Mouse (Mus musculus): ENCODE data around the gene Elof1.
"Not testable (repeated sequence)": the region's sequence is repeated elsewhere in the genome, so short reads cannot be mapped to it uniquely, and the experiment has no call there.

The Elof1 gene

DNA sequence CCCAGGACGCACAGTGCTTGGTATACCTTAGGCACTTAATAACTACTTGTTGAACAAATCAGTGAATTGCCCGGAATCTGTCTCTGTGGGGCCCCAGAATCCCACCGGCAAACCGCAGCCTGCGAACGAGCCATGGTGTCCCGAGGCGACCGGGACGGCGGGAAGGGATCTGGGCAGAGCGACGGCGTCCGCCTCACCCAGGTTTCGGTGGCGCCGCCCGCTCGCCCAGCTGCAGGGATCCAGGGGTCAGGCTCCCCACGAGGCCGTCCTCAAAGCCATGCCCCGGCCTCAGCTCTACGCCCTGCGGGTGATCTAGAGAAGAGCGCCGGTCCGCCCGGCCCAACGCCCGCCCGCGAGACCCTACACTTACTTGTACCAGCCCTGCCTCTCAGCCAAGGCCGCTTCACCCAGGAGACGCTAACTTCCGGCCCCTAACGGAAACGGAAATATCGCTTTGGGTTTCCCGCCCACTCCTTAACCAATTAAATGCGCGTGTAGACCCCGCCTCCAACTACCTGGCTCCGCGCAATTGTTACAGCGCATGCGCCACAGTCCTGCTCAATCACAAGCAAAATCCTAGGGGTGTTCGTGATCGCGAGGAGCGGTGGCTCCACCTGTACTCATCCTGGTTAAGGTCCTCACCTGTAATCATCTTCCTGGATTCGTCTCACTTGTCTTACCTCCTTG is at the start of gene Elof1:
Elof1 (minus strand) TSS at position 433 of the 687 bp plus-strand sequence.
- DNase-seq (ENCODE audit: low spot score in 2 of 2), result peak; percentile 90 to 94

DNA sequence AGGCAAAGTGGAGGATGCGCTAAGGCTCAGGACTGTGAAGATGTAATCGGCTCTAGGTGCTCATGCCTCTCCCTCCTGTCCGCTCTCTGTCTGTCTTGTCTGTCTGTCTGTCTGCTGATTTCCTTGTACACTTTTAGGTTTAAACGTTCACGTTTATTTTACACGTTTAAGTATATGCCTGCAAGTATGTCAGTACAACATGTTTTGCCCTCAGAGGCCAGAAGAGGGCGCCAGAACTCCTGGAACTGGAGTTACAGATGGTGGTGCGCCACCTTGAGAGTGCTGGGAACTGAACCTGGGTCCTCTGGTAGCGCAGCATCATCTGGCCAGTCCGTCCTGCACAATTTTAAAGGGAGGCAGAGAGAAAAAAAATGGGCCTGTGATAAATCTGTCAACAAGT is 49.7 kb upstream of the Elof1 start:
- DNase-seq (ENCODE audit: low spot score in 2 of 2), result no peak

DNA sequence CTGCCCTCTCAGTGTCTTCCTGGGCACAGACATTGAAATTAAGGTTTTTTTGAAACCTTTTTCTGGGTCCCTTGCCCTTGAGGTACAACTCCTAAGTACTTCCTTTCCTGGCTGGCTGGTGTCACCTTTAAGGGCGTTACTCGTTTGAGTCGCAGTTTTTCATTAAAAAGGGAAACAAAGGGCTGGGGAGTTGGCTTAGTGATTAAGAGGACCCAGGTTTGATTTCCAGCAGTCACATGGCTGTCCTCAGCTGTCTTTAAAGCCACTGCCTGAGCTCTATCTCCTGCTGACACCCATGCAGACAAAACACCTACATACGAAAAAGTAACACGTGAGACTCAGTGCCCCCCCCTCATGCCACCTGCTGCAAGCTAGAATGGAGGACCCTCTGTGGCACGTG is 49.0 kb upstream of the Elof1 start:
- no peak for DNase-seq (ENCODE audit: low spot score in 2 of 2)

DNA sequence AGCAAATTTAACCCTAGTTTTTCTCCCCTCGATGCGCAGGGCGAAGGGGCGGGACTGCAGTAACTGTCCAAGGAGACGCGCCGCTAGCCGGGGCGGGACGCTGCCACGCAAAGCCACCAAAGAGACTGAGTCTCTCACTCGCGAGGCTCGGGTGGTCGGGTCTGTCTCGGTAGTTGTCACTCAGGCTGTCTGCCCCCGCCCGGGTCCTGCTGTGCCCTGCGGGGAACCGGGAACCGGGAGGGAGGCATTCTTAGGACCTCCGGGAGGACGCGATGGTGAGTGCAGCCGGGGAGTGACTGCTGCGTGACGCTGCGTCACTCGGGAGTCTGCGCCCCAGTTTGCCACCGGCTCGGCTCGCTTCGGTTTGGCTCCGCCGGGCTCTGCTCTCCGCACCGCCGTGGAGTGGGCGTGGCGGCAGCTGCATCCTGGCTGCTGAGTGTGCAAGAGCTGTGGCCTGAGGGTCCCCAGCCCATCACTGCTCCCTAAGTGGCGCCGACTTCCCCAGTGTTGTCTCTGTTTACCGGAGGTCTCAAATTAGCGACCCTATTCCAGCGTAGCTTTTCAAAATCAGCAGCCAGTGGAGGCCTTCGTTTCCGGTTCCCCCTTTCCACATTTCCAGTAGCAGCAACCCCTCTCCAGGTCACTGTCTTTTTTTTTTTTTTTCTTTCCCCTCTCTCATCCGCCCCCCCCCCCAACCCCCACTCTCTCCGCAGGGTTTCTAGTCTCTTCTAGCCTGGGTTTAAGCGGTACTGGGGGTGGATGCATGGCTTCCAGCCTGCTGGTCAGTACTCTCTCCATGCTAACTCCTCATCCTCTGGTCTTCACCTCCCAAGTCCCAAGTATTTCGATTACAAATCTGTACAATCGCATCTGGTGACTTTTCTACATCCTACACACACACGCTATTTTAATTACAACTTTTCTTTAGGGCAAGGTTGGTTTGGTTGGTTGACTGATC is 48.0 kb upstream of the Elof1 start:
- peak; percentile 39 to 45 for DNase-seq (ENCODE audit: low spot score in 2 of 2)

DNA sequence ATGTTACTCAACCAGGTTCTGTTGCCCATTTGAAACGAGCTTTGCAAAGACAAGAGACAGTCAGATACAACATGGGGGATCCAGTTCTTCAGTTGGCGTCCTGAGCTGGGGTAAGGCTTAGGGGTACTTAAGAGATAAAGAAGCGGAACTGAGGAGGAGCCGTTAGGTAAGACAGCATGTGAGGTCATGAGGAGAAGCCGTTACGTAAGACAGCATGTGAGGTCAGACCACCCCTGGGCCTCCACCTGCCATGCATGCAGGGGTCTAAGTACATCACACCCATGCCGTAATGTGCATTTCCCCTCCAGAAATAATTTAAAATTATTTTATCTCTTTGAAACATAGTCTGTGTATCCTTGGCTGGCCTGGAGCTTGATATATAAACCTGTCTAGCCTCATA is 45.9 kb upstream of the Elof1 start:
- DNase-seq (ENCODE audit: low spot score in 2 of 2), result no peak

DNA sequence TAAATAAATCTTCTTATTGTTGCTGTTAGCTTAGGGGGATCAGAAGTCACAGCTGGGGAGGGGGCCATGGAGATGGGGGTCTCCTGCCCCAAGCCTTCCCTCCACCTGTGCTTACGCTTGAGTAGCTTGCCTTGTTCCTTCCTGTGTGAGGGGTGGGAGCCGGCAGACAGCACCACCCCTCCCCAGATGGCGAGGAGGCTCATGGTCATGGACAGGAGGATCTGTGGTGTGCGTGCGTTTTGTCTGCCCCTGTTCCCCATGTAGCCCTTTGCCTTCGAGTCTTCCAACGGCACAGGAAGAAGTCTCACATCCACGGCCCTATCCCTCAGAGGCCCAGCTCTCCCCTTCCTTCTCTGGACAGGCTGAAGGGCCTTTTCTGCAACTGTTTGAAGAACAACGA is 45.3 kb upstream of the Elof1 start:
- no peak for DNase-seq (ENCODE audit: low spot score in 2 of 2)

DNA sequence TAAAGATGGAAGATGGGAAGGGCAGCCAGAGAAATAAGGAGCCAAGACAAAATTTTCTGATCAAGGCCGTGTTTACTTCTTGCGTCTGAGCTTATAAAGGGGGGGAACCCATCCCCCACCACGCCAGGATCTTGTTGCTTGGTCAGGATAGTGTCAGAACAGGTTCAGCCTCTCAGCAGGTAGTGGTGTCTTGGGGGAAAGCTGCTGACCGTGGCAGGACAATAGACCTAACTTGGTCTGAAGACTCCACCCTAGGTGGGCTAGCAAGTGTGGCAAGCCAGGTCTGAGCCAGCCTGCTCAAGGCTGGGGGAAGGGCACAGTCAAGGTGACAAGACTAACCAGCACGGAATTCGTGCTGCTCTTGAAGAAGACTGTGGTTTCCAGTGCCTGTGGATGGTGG is 44.3 kb upstream of the Elof1 start:
- no peak for DNase-seq (ENCODE audit: low spot score in 2 of 2)

DNA sequence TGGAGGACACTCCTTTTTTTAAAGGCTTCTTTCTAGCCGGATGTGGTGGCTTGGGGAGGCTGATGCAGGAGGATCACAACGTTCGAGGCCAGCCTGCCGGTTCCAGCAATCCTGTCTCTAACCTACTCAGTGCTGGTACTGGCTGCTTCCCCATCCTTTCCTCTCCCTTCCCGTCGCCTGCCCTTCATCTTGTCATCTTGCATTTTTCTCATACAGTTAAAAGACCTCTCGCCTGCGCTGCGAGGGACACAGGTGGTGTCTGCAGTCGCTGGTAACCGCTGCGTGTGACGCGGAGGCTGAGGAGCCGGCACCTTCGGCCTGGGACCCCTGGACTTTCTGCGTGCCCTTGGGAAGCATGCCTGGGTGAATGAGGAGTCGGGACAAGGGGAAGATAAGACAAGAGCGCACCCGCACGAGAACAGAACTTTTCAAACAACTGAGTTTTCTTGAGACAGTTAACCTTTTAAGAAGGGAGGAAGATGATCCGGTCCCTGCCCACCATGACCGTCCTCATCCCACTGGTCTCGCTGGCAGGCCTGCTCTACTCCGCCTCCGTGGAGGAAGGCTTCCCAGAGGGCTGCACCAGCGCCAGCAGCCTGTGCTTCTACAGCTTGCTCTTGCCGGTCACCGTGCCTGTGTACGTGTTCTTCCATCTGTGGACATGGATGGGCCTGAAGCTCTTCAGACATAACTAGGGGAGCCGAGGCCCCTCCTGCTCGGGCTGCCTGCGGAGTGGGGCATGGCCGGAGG is 40.7 kb upstream of the Elof1 start:
- DNase-seq (ENCODE audit: low spot score in 2 of 2), result no peak

DNA sequence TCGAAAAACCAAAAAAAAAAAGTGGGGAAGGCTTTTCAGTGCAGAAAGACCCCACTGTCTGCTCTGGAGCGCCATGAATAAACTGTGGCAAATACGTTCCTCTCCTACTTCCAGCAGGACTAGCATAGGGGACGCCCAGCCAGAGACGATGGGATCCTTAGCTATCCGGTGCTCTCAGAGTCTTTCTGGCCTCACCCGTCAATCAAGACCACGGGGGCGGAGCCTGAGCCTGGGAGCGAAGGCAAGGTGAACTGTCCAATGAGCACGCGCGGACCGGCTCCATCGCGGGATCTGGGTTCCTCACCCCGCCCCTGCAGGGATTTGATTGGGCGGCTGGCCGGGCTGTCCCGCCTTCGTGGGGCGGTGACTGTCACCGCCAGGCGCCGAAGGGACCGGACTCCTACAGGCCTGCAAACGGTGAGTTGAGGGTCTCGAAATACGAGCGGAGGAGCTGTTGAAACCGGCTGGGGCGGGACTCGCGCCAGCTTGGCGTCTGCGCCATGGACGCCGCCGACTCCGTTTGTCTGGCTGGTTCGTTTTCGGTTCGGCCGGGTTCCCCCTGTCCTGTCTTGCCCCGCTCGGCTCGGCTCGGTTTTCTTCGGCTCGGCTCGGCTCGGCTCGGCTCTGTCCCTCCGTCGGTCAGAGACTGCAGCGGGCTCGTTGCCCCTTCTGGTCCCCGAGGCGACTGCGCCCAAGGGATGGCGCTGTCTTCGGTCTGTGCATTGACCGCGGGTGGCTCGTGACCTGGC is 39.7 kb upstream of the Elof1 start, which contains the start of gene Pigyl:
Pigyl (plus strand) TSS at position 350 of the 749 bp plus-strand sequence.
- DNase-seq (ENCODE audit: low spot score in 2 of 2), result peak; percentile 96 to 97

DNA sequence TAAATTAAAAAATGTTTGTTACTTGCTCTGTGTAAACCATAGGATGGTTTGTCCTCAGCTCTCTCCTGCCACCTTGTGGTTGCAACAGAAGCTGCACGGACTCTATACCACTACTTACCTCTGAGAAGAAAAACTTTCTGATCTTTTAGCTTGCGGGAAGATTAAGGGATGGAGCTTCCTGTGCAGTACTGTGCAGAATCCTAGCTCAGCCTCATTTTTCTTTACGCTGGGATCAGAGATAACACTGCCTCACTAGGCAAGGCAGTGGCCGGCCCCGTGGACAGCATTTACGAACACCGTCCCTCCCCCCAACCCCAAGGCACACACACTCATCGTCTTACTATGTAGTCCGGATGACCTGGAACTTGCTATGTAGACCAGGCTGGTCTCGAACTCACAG is 38.6 kb upstream of the Elof1 start:
- DNase-seq (ENCODE audit: low spot score in 2 of 2), result peak; percentile 20 to 30

DNA sequence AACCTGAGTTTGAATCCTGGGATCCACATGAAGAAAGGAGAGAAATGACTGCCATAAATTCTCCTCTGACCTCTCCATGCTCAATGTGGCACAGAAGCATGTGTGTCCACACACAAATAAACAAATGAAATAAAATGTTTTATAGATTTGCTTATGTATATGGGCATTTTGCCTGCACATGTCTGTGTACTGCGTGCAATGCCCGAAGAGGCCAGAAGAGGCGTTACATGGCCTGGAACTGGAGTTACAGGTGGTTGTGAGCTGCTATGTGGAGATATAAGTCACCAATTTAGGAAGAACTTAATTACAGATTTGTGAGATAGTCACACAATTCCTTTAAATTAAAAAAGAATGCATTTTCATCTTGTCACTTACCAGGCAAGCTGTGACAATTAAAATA is 36.8 kb upstream of the Elof1 start:
- no peak for DNase-seq (ENCODE audit: low spot score in 2 of 2)

DNA sequence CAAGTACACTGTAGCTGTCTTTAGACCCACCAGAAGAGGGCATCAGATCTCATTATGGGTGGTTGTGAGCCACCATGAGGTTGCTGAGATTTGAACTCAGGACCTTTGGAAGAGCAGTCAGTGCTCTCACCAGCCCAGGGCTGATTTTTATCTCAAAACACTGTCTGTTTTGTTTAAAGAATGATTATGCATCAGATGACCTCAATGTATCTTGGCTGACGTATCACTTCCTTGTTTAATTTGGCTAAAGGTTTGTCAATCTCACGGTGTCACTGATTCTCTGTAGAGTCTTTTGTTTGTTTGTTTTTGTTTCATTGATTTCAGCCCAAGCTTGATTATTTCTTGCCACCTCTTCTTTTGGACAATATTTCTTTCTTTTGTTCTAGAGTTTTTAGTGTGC is 34.0 kb upstream of the Elof1 start:
- DNase-seq (ENCODE audit: low spot score in 2 of 2), result no peak

DNA sequence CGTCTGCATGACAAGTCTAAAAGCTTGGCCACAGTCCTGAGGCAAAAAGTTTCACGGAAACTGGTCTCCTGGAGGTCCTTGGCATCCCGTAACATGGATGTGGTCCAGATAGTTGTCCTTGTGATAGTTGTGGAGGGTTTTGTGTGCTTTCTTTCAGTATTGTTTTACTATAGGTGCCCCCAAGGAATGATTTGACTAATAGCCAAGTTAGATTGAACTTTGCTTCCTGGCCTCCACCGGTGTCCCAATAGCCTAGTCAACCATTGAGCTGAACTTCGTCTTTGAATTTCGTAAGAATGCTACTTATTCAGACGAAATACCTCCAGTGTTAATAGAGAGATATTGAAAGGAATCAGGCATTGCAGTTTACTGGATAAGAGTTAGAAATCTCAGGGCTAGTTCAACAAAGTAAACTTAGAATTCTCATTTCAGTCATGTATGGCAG is 33.3 kb upstream of the Elof1 start:
- not testable (repeated sequence) for DNase-seq (ENCODE audit: low spot score in 2 of 2)

DNA sequence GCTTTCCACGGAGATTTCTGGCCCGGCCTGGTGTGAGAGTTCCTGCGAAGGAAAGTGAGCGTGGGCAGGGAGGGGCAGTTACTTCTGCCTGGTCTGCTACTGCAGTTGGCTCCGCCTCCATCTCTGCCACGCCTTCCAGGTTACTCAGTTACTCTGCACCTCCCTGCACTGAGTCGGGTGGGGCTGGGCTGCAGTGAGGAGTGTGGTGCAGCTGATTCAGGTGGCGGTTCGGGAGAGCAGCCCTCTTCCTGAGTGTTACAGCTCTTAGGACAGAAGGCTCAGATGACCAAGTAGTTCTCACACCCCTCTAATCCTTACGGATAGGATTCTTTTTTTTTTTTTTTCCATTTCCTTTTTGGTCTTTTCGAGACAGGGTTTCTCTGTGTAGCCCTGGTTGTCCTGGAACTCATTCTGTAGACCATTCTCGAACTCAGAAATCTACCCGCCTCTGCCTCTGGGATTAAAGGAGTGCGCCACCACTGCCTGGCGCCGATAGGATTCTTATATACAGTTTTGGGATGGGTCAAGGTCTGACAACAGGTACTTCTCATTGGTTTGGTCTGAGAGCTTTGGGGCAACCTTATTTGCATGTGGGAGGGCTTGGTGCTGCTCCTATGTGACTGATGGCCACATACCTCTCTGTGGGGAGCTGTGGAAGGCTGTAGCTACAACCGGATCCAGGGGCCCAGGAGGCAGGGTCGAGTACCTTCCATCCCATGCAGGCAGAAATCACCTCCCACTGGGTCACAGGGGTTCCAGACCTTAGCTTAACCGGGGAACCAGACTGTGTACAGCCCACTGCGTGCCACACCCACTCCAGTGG is 32.7 kb upstream of the Elof1 start:
- no peak for DNase-seq (ENCODE audit: low spot score in 2 of 2)

DNA sequence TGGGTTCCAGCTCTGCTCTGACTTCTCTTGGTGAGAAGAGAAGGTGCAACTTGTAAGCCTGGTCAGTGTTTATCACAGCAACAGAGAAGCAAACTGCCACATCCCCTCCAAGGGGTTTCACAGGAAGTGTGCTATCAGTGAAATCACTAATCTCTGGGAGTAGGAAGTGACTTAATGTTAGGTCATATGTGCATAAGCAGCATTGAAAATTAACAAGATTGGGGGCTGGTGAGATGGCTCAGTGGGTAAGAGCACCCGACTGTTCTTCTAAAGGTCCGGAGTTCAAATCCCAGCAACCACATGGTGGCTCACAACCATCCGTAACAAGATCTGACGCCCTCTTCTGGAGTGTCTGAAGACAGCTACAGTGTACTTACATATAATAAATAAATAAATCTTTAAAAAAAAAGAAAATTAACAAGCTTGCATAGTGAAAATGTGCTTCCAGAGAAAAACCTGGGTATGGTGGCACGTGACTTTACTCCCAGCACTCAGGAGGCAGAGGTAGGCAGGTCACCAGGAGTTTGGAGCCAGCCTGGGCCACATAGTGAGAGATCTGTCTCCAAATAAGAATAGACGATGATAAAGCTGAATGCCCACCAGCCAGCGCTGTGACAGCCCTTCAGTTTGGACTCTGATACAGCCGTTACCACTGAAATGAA is 27.5 kb upstream of the Elof1 start:
- no peak for DNase-seq (ENCODE audit: low spot score in 2 of 2)

DNA sequence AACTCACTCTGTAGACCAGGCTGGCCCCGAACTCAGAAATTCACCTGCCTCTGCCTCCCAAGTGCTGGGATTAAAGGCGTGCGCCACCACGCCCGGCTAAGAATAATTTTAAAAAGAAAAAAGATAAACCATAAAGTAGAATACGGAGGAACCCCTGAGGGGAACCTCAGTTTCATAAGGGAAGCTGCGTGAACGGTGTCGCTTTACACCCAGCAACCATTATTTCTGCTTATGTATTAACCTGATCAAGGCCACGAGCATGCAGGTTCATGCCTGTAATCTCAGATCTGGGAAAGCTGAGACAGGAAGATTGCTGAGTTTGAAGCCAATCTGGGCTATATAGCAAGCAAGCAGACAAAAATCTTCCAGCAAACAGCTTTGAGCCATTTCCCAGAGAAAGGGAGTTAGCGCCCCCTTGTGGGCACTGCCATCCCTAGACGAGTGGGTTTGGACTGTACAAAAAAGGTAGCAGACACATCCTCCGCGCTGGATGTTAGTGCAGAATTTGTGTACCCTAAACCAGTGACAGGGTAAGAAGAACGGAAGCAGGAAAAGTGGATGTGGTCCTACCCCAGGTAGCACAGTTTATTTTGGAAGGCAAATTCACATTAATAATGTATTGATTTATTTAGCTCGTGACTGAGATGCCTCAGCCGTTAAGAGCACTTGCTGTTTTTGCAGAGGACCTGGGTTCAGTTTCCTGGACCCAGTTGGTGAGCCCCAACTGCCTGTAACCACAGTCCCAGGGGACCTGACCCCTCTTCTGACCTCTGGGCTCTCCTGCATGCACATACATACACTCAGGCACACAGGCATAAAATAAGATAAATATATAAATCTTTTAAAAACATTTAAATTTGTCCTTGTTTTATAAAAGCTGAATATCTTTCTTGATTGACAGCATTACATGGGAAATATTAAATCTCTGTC is 26.4 kb upstream of the Elof1 start:
- DNase-seq (ENCODE audit: low spot score in 2 of 2), result peak; percentile 71 to 74

DNA sequence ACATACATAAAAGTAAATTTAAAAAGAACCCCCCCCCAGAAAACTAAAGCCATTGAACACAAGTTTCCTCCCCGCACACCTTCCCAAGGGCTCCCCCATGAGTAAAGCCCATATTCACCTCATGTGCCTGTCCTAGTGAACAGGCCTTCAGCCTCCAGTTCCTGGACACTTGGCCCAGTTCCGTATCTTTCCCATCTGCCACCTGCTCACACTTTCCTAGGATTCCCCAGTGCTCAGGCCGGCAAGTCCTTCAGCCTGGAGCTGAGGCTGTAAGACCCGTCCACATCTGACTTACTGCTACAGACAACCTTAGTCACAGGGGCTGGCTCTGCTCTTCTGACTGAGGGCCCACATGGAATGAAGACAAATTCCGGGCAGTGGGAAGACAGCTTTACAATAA is 22.8 kb upstream of the Elof1 start:
- DNase-seq (ENCODE audit: low spot score in 2 of 2), result no peak

DNA sequence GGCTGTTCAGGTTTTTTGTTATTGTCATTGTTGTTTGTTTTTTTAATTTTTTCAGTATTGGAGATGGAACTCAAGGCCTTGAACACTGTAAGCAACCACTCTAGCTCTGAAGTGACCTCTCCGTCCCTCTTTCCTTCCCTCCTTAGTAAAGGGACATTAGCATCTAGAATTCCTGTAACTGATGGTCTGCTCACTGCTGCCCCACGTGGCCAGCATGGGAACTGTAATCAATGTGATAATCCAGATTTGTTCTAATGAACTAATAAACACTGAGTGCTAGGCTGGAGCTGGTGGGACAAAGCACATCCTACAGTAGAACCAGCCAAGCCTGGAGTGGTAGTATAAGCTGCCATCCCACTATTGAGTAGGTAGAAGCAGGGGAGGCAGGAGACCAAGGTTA is 21.5 kb upstream of the Elof1 start:
- no peak for DNase-seq (ENCODE audit: low spot score in 2 of 2)
